Mouse (Mus musculus) heart, embryonic 13.5 days (tissue): ENCODE results near the gene Ranbp9. TPM values are rescaled to one million over a fixed set of nuclear protein-coding genes. Genes with fewer than 3 reads are reported as not detected.

Experiments
- ATAC-seq: fragments of 200-750 bp; cut with Nextera tagmentation; 2 replicates; pipeline ENCODE4 v1.8.0; 2017; ENCODE audit warnings: moderate TSS enrichment; ENCODE audit not compliant: insufficient number of reproducible peaks, low FRiP score, low TSS enrichment; ENCODE audit errors: extremely low read depth
- H3K27ac ChIP-seq: fragments of 300-500 bp; sonication (generic); replicated peaks from 2 replicates; pipeline ENCODE4 v1.5.1; 2015; ENCODE audit warnings: moderate library complexity, mild to moderate bottlenecking, inconsistent platforms
- H3K27me3 ChIP-seq: fragments of 300-500 bp; sonication (generic); replicated peaks from 2 replicates; pipeline ENCODE4 v1.6.1; 2015; ENCODE audit warnings: mild to moderate bottlenecking, inconsistent platforms
- H3K36me3 ChIP-seq: fragments of 300-500 bp; sonication (generic); 2 replicates; pipeline ENCODE4 v1.6.1; 2015; ENCODE audit warnings: mild to moderate bottlenecking, inconsistent platforms
- H3K4me1 ChIP-seq: fragments of 300-500 bp; sonication (generic); 2 replicates; pipeline ENCODE4 v1.6.1; 2015; ENCODE audit warnings: inconsistent platforms
- H3K4me2 ChIP-seq: fragments of 300-500 bp; sonication (generic); 2 replicates; pipeline ENCODE4 v1.6.1; 2015; ENCODE audit warnings: inconsistent platforms, mild to moderate bottlenecking, moderate library complexity
- H3K4me3 ChIP-seq: fragments of 300-500 bp; sonication (generic); 2 replicates; pipeline ENCODE4 v1.5.1; 2015; ENCODE audit warnings: moderate library complexity, mild to moderate bottlenecking, inconsistent platforms
- H3K9ac ChIP-seq: fragments of 300-500 bp; sonication (generic); 2 replicates; pipeline ENCODE4 v1.6.1; 2015; ENCODE audit warnings: inconsistent platforms, mild to moderate bottlenecking, moderate library complexity
- H3K9me3 ChIP-seq: fragments of 300-500 bp; sonication (generic); 2 replicates; pipeline ENCODE4 v1.6.1; 2016; ENCODE audit warnings: inconsistent platforms
- WGBS: fragments of 180-500 bp; shearing (Covaris S2); methylation state at CpG from one replicate; pipeline ENCODE4 v1.1.7; 2015; ENCODE audit warnings: mixed read lengths; 5-methylcytosine and 5-hydroxymethylcytosine counted together
- polyA plus RNA-seq: library from polyadenylated mRNA; unstranded; fragments of >200 nt; fragmentation: Nextera tagmentation; extraction: Ambion mirVana; gene quantifications from 2 replicates; pipeline ENCODE4 v1.2.1, GENCODE M21; 2015

The Ranbp9 gene
- polyA plus RNA-seq, result 4.9 and 6.2 TPM in 2 replicates

GRCm38 (mm10) chr13:43480957-43481858, at the start of gene Ranbp9:
Ranbp9 (minus strand) TSS chr13:43481282.
- under 1% methylated on average over 88 of the region's 132 CpGs for WGBS
- Histone ChIP-seq H3K4me1 (peaks cover 26% of the 10 kb centered on the region), H3K9ac (peak within 1 kb of the TSS; percentile 100), H3K9me3 (no peaks in the 10 kb centered on the region), H3K27me3 (no peaks in the 10 kb centered on the region), H3K4me3 (peak within 1 kb of the TSS; percentile 99), H3K36me3 (no peaks in the 10 kb centered on the region), H3K4me2 (peak within 1 kb of the TSS; percentile 88), H3K27ac (peak within 1 kb of the TSS; percentile 99)
- ATAC-seq, result peak; percentile 81

- no peaks in the 10 kb centered on the region for H3K27me3 ChIP-seq
- no peaks in the 10 kb centered on the region for H3K36me3 ChIP-seq
- peak overlapping the region; percentile 50 for H3K4me2 ChIP-seq
- 30% methylated on average over 14 of the region's 14 CpGs for WGBS
- H3K4me3 ChIP-seq, result no peak overlapping the region
- H3K27ac ChIP-seq, result peak overlapping the region; percentile 83
- H3K9ac ChIP-seq, result peak overlapping the region; percentile 45; the same call in 1 of the 2 replicates
- peaks cover 47% of the 10 kb centered on the region for H3K4me1 ChIP-seq
- no peak for ATAC-seq
- H3K9me3 ChIP-seq, result no peaks in the 10 kb centered on the region
Measured at GRCm38 (mm10) chr13:43530129-43530831, 49.2 kb upstream of the Ranbp9 start.

- Histone ChIP-seq H3K4me3 (no peak overlapping the region), H3K9ac (no peak overlapping the region), H3K4me1 (peaks cover 54% of the 10 kb centered on the region), H3K27me3 (no peaks in the 10 kb centered on the region), H3K36me3 (no peaks in the 10 kb centered on the region), H3K9me3 (no peaks in the 10 kb centered on the region), H3K27ac (no peak overlapping the region), H3K4me2 (no peak overlapping the region)
- ATAC-seq, result no peak
- WGBS, result 69% methylated on average over 5 of the region's 5 CpGs
Measured at GRCm38 (mm10) chr13:43526289-43526688, 45.2 kb upstream of the Ranbp9 start.

GRCm38 (mm10) chr13:43525363-43526134, 44.5 kb upstream of the Ranbp9 start:
- Histone ChIP-seq H3K4me2 (peak overlapping the region; percentile 40), H3K9ac (peak overlapping the region; percentile 50), H3K4me1 (peaks cover 48% of the 10 kb centered on the region), H3K27me3 (no peaks in the 10 kb centered on the region), H3K4me3 (no peak overlapping the region), H3K9me3 (no peaks in the 10 kb centered on the region), H3K27ac (peak overlapping the region; percentile 69), H3K36me3 (no peaks in the 10 kb centered on the region)
- 45% methylated on average over 16 of the region's 16 CpGs for WGBS
- ATAC-seq, result no peak

- Histone ChIP-seq H3K4me2 (peak overlapping the region; percentile 40), H3K9ac (peak overlapping the region; percentile 50), H3K9me3 (no peaks in the 10 kb centered on the region), H3K4me3 (no peak overlapping the region), H3K27me3 (no peaks in the 10 kb centered on the region), H3K27ac (peak overlapping the region; percentile 69), H3K4me1 (peaks cover 40% of the 10 kb centered on the region), H3K36me3 (no peaks in the 10 kb centered on the region)
- 49% methylated on average over 16 of the region's 16 CpGs for WGBS
- ATAC-seq, result no peak
Measured at GRCm38 (mm10) chr13:43524491-43525362, 43.6 kb upstream of the Ranbp9 start.

- Histone ChIP-seq H3K27me3 (no peaks in the 10 kb centered on the region), H3K4me2 (peak overlapping the region; percentile 40), H3K4me3 (no peak overlapping the region), H3K9me3 (no peaks in the 10 kb centered on the region), H3K27ac (peak overlapping the region; percentile 69), H3K36me3 (no peaks in the 10 kb centered on the region), H3K4me1 (peaks cover 37% of the 10 kb centered on the region), H3K9ac (no peak overlapping the region)
- ATAC-seq, result no peak
- WGBS, result 54% methylated on average over 7 of the region's 7 CpGs
Measured at GRCm38 (mm10) chr13:43523906-43524480, 42.9 kb upstream of the Ranbp9 start.

GRCm38 (mm10) chr13:43521940-43522339, 40.9 kb upstream of the Ranbp9 start:
- no peaks in the 10 kb centered on the region for H3K9me3 ChIP-seq
- no peak overlapping the region; the same call in 1 of the 2 replicates for H3K4me2 ChIP-seq
- H3K9ac ChIP-seq, result no peak overlapping the region; the same call in 1 of the 2 replicates
- H3K36me3 ChIP-seq, result no peaks in the 10 kb centered on the region
- no peaks in the 10 kb centered on the region for H3K27me3 ChIP-seq
- H3K27ac ChIP-seq, result peak overlapping the region; percentile 74
- 42% methylated on average over 5 of the region's 5 CpGs for WGBS
- H3K4me3 ChIP-seq, result no peak overlapping the region
- no peak for ATAC-seq
- H3K4me1 ChIP-seq, result peaks cover 44% of the 10 kb centered on the region

GRCm38 (mm10) chr13:43519251-43519650, 38.2 kb upstream of the Ranbp9 start:
- H3K27ac ChIP-seq, result no peak overlapping the region
- no peak overlapping the region for H3K4me3 ChIP-seq
- peaks cover 26% of the 10 kb centered on the region for H3K4me1 ChIP-seq
- no peak overlapping the region for H3K4me2 ChIP-seq
- 73% methylated on average over 6 of the region's 6 CpGs for WGBS
- H3K9ac ChIP-seq, result no peak overlapping the region
- no peak for ATAC-seq
- H3K27me3 ChIP-seq, result no peaks in the 10 kb centered on the region
- H3K9me3 ChIP-seq, result peaks cover 3% of the 10 kb centered on the region; the same call in 1 of the 2 replicates
- H3K36me3 ChIP-seq, result no peaks in the 10 kb centered on the region

GRCm38 (mm10) chr13:43517371-43517770, 36.3 kb upstream of the Ranbp9 start:
- WGBS, result 62% methylated on average over 8 of the region's 8 CpGs
- no peak overlapping the region for H3K27ac ChIP-seq
- H3K4me1 ChIP-seq, result peaks cover 18% of the 10 kb centered on the region
- no peaks in the 10 kb centered on the region for H3K27me3 ChIP-seq
- H3K9me3 ChIP-seq, result peaks cover 3% of the 10 kb centered on the region; the same call in 1 of the 2 replicates
- no peak overlapping the region for H3K9ac ChIP-seq
- no peak for ATAC-seq
- H3K4me3 ChIP-seq, result no peak overlapping the region
- H3K4me2 ChIP-seq, result no peak overlapping the region
- no peaks in the 10 kb centered on the region for H3K36me3 ChIP-seq

- Histone ChIP-seq H3K4me2 (no peak overlapping the region), H3K27me3 (no peaks in the 10 kb centered on the region), H3K36me3 (no peaks in the 10 kb centered on the region), H3K4me1 (peaks cover 14% of the 10 kb centered on the region), H3K27ac (no peak overlapping the region), H3K4me3 (no peak overlapping the region), H3K9ac (no peak overlapping the region), H3K9me3 (peaks cover 3% of the 10 kb centered on the region; the same call in 1 of the 2 replicates)
- WGBS, result 53% methylated on average over 6 of the region's 6 CpGs
- ATAC-seq, result no peak
Measured at GRCm38 (mm10) chr13:43516931-43517330, 35.8 kb upstream of the Ranbp9 start.
